Mouse (Mus musculus) natural killer cell, adult 2 months (primary cell): ENCODE measurements around the gene Cmtm4.

Experiments used
- DNase-seq, 2 experiments: peaks; one replicate each; pipeline ENCODE4 v3.0.0; 2022; ENCODE audit warnings: low spot score in 2 of 2

Cmtm4 gene

DNA sequence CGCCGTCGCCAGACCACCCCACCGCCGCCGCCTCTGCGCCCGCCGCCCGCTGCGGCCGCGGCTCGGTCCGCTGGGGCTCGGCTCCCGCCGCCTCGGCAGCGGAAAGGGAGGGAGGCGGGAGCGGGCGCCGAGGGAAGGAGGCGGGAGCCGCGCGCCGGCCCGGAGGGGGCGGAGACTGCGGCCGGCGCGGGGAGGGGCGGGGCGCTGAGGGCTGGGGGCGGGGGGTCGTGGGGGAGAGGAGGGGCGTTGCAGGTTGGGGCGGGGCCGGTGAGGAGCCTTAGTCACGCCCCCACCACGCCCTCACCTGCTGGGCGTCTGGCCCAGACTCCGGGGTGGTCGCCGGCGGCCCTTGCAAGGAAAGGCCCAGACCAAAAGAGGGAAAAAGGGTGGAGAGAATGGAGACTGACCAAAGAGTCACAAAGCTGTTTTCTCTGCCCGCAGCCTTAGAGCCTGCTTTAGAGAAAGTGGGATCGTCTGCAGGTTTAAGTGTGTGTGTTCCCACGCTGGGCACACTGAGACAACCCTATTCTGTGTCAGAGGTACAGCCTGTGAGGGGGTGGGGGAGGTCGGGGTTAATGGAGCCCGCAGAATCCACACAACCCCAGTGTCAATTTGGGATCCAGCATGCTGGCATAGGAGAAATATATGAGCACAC, at the start of gene Cmtm4:
TSS of gene Cmtm4 (minus strand) at position 105 of the 655 bp plus-strand sequence.
- peak in 1 of 2 experiments; percentile 12 for DNase-seq

DNA sequence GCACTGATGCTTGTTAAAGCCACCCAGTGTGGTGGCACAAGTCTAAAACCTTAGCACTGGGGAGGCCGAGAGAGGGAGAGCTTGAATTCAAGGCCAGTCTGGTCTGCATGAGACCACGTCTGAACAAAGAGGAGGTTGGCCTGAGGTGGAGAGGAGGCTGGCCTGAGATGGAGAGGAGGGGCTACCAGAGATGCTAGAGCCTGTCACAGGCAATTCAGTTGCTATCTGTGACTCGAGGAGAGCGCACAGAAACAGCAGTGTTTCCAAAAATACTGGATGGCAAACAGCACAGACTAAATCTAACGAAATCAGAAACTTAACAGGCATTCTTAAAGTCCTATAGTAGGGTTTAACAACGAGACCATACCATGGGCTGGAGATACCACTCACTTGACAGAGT, 49.6 kb upstream of the Cmtm4 start:
- DNase-seq, result no peak

DNA sequence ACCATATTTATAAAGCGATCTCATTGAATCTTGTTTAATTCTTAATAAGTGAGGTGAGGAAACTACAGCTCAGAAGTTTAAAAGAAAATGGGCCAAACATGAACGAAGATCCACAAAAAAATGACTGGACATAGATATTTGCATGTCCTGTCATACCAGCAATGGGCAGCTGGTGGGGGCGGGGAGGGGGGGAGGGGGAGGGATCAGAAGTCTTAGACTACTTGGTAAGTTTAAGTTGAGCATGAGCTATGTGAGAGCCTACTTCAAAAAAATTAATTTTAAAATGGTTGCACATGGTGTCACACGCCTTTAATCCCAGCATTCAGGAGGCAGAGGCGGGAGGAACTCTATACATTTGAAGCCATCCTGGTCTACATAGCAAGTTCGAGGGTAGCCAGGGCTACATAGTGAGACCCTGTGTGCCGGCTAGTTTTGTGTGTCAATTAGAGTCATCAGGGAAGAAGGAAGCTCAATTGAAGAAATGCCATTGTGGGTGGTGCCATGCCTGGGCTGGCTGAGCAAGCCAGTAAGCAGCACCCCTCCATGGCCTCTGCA, 47.6 kb upstream of the Cmtm4 start:
- no peak for DNase-seq

DNA sequence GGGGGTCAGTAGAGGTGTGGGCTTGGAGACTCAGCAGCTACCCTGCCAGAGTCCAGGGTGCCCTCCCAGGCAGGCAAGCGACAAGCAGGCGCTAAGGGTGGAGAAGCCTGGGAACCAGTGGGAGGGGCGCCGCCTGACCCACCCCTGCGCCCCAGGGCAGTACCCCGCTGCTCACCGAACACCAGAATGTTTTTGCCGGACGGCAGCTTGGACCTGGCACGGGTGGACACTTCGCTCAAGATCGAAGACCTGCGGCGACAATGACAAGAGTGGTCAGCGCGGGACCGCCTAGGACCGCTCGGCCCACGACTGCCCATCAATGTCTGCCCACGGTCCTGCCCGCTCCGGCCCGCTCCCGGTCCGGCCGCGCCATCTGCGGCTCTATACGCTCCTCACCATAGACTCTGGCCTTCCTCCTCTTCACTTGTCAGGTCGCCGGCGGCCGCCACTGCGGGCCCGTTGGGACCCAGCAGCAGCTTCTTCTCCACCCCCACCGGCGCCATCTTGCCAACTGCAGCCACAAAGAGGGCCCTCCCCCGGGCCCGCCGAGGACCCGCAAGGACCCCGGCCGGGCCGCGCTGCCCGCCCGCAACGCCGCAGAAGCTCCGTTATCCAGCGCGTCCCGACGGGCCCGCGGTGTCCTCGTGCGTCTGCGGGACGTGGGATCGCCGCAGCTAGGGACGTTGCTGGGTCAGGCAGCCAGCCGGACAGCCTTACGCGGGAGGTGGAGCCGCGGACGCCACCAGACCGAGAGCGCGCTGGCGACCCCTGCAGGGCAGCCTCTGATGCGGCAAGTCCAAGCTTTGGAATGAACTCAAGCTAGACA, 46.9 kb upstream of the Cmtm4 start, which contains the start of gene Dync1li2:
TSS of gene Dync1li2 (minus strand) at position 749 of the 826 bp plus-strand sequence.
- peak; percentile 88 to 92 for DNase-seq

DNA sequence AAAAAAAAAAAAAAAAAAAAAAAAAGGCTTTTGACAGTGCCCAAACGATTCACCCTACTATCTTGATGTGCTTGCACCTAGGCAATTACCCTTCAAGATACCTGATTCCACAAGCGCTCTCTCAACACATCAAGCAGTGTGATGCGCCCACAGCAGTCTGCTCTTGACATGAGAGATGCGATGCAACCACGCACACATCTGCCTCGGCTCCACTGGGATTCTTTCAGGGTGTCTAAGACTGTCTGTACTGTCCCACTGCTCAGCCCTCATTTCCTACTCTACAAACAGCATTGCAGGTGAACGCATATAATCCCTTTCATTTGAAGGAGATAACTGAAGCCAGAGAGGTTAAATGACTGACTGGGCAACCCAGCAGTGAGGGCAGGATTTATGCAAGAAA, 46.0 kb upstream of the Cmtm4 start:
- no peak for DNase-seq

DNA sequence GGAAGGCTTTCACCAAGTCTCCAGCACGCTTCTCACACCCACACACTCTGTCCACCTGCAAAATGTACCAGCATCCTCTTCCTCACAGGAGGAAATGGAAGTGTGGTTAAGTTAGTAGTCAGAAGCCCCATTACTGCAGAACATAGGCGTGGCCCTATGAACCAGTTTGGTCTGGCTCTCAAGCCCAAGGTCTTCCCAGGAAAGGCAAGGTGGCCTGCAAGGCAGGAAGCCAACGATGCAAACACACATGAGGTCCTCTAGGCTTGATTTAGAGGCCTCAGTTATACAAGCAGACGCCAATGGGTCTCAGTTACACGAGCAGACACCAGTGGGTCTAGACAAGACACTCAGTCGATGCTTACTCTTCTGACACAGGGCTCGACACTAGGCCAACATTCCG, 43.9 kb upstream of the Cmtm4 start:
- no peak for DNase-seq

DNA sequence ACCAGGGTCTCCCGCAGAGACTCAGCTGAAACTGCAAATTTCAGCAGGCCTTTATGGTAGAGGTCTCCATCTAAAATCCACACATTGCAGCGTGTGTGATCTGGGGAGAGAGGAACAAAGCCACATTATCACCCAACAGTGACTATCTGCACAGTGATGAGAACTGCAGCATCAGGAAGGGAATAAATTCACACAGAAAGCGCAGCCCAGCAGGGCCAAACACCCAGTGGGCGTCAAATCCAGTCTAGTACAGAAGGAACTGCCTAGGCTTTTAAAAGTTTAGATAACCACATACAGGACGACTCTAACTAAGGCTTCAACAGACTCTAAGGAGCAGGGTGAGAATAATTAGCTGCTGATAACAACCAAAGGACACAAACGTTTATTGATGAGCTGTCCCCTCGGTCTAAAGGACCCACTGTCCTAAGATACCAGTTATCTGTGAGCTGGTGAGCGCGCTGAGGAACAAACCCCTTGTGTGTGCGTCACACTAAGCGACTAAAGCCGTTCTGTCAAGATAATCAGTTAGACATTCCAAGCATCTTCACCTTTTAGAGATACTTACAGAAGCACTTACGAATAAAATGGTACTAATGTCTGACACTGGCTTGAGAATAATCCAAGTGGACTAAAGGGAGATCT, 42.0 kb upstream of the Cmtm4 start:
- no peak for DNase-seq

DNA sequence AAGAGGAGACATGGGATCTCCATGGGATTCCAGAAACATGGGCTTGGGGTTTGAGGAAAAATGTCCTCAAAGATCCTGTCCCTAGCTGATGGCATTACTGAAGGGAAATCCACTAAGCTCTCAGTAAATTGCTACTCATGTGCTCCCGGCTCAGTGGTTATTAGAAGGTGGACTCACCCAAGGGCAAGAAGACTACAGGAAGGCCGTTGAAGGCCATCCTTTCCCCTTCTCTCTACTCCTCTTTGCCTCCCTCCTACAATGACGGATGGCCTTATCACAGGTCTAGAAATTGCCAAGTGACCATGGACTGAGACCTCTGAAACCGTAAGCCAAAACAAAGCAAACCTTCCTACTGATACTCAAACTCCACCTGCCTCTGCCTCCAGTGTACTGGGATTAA, 41.0 kb upstream of the Cmtm4 start:
- no peak for DNase-seq

DNA sequence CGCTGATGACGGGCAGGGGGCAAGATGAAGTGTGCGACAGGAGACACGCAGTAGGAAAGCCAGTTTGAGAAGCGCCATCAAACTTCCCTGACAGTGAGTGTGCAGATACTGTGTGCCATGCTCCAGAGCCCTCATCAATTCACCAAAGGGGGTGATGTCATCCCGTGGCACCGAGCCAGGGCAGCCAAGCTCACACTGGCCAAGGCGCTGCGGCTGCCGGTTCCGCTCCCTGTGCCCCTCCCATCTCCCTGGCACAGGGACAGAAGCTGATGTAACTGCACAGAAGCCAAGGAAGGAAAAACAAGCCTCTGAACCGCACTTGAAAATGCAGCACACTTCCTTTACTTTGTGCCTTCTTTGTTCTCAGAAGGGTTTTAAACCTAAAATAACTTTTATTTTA, 40.4 kb upstream of the Cmtm4 start:
- DNase-seq, result peak; percentile 73 to 75

DNA sequence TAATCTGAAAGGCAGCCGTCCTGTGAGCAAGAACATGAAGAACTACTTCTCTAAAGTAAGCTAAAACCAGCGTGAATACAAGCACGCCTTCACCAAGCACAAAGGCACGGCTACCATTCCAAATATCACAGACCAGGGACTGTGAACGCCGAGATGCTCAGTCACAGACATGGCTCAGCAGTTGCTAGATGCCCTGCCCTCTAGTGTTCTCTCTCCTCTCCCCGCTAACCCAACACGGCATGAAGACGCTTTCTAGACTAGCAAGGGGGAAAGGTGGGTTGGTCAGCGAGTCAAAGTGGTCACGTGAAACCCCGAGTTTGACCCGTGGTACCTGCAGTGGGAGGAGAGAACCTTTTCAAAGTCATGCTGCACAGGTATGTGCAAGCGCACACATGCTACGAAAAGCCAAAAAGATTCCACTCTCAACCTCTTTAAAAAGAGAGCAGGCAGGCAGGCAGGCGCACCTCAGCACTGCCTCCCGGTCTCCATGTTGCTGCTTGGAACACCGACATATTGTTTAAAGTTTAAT, 39.3 kb upstream of the Cmtm4 start:
- no peak for DNase-seq

DNA sequence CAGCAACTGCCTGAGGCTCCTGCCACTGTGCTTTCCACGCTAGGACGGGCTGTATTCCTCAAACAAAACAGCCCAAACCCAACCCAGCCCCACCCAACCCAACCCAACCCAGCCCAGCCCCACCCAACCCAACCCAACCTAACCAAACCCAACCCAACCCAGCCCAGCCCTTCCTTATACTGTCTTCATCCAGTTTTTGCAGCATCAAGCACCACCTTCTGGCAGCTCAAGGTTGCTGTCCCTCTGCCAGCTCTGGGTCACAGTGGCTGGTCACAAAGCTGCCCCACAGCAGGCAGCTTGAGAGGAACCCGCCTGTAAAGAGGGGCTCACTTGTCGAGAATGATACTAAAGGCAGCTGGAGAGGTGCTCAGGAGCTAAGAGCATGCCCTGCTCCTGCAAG, 38.7 kb upstream of the Cmtm4 start:
- no peak for DNase-seq

DNA sequence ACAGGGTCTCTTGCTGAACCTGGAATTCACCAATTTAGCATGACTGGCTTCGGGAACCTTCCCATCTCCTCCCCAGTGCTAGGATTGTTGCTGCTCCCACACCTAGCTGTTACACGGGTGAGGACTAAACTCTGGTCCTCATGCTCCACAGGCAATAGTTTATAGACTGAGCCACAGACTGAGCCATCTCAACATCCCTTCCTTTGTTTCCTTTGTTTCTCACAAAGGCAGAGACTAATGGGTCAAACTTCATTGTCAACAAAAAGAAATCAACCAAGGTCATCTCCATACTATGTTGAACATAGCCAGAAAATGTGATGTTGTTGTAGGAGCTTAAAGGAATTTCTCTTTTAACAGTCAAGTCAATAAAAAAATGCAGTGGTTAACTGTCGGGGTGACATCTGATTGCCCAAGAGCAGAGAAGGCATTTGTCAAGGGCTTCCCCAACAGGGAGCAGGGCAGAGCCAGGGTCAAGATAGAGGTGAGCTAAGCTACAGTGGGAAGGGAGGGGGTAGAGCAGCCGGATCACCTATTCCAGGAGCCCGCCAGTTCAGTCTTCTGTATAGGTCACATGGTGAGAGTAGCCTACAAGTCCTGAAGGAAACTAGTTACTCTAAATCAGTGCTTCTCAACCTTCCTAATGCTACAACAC, 37.7 kb upstream of the Cmtm4 start:
- DNase-seq, result no peak

DNA sequence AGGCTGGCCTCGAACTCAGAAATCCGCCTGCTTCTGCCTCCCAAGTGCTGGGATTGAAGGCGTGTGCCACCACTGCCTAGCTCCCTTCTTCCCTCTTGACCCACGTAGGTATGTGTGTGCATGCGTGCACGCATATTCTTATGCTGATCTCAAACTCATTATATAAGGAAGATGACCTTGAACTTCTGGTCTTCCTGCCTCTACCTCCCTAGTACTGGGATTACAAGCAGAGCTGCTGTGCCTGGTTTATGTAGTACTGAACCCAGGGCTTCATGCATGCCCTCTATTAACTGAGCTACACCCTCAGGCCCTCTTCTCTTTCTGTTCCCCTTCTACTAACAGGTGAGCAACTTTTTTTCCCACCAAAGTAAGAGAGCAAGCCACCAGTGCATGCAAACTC, 37.0 kb upstream of the Cmtm4 start:
- no peak for DNase-seq

DNA sequence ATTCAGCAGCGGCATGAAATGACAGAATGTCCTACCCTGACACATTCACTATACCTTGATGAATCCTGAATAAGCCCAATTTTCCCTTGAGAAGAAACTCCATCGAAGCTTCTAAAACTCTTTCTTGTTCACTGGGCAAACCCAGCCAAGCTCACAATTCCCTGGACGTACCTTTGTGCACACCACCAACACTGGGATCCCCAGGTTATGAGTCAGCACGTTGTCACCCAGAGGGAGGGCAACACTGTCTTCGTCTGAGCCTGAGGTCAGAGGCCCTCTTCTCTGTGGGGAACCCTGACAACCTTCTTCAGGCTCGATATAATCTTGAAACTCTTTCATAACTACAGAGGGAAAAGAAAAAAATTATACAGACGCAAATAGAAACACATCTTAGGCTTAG, 34.6 kb upstream of the Cmtm4 start:
- DNase-seq, result no peak

DNA sequence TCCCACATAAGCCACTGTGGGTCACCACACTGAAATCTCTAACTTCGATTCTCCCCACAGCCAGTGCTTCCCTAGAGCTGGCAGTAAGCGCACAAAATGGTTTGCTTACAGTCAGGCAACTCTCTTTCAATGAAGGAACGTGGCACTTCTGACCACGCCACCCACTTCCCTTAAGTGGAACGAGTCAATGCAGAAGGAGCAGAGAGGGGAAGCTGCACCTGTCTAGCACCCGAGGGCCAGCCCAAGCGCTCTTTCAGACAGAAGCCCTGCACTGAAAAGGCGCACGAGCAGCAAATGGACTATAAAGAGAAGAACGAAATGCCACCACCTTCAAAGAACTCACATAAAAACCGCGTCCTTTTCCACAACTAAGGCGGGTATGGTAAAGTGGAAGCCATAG, 32.1 kb upstream of the Cmtm4 start:
- no peak for DNase-seq

DNA sequence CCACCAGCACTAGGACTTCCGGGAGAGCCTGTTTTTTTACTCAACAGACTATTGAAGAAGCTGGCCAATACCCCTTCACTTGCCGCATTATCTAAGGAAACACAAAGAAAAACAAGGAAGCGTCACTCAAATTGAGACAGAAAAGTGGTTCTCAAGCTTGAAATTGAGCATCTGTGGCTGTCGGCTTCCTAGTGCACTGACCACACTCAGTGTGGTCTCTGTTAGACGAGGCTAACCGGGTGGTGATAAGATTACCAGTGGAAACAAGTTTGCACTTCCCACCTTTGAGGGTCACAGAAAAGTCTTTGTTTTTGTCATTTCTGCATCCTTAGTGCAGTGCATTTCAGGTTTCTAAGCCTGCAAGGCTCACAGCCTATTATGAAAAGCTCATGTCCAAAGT, 26.7 kb upstream of the Cmtm4 start:
- no peak for DNase-seq

DNA sequence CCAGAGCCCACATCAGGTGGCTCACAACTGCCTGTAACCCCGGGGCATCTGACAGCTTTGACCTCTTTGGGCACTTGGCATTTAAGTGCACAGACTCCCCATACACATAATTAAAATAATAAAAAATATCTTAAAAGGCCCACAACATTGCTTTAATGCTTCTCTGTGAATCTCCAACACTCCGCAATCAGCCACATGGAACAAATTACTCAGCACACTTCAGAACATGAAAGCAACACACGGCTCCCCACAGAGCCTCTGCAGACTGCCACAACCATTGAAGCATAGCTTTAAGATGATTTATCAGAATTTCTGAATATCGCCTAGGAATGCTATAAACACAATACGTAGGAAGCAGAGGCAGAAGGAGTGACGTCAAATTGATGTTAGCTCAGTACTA, 20.4 kb upstream of the Cmtm4 start:
- DNase-seq, result no peak

DNA sequence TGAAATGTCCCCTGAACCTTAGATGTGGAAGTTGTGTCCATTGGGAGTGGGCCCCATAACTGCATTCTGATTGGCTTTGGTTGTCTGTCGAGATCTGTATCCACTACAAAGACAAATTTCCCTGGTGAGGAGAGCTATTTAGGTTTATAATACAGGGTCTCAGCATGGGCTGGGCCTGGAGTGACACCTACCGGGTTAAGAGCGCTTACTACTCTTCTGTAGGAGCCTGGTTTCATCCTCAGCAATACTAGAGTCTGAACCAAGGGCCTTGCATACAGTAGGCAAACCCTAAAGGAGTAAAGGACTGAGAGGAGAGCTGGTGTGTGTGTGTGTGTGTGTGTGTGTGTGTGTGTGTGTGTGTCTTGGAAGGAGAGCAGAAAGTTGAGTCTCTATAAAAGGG, 18.6 kb upstream of the Cmtm4 start:
- DNase-seq, result no peak

DNA sequence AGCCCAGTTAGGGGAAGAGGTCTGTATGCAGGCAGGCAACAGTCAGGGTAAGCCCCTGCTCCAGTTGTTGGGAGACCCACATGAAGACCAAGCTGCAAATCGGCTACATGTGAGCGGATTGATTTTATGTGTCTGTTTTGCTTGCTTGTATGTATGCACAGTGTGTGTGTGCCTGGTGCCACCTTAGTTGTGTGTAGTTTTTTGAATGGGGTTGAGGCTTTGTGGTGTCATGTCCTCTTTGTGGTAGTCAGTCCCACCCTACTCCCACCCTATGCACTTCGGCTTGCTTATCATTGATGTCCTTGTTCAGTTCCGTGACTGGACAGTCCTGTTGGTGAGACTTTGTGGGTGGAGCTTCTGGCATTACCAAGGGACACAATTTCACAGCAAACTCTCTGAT, 18.2 kb upstream of the Cmtm4 start:
- no peak for DNase-seq

DNA sequence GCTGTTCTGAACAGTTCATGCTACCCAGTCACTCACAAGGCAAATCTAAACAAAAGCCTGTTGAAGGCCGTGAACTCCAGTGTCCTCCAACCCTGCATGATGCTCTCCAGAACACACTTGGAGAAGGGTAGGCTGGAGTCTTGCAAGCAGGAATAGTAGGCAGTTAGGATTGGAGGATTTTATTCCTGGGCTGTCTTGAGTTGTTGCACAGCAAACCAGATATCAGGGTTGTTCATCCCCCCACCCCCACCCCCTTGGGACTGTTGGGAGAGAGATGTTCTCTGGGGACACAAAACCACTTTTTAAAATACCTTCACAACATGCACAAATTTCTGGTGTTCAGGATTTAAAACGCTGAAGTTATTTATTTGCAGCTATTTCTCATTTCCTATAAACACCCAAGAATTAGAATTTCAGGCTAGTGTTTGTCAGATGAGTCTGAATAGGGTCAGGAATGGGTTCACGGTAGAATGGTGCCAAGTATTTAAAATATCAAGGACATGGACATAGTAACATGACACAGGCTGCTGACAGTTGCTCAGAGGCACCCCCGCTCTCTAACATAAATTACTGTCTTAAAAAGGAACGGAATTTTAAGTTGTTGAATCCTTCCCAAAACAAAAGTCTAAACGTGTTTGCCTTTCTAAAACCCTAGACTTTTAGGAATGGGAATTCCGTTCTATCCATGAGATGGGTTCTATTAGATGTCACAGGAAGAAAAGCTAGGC, 17.4 kb upstream of the Cmtm4 start:
- DNase-seq, result no peak

DNA sequence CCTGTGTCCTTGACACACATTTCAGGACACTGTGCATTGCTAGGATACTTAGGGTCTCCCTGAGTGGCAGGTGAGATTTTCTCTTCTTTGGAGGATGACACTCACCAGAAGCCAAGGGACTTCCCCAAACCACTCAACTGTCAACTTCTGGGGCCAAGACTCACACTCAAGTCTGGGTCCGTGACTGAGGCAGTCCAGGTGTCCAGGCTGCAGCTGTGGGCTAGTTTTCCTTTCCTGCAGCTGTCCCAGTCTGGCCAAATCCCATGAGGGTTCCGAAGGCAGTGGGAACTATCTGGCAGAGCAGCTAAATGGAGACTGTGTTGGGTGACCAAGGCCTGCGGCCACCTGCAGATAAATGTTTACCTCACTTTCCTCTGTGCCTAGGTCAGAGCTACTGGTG, 16.4 kb upstream of the Cmtm4 start:
- no peak for DNase-seq
